Mouse (Mus musculus): ENCODE data around the gene Btbd1.

Gene Btbd1

GRCm38 (mm10) chr7:81777667-81778218, 51.5 kb downstream of the Btbd1 start:
- DNase-seq = no peak

GRCm38 (mm10) chr7:81775325-81775724, 53.9 kb downstream of the Btbd1 start:
- no peak for DNase-seq

GRCm38 (mm10) chr7:81772786-81773539, 56.3 kb downstream of the Btbd1 start:
- DNase-seq = no peak

GRCm38 (mm10) chr7:81763110-81763845, 66.0 kb downstream of the Btbd1 start:
- DNase-seq = peak; percentile 46 to 51

- peak; percentile 91 to 93 for DNase-seq
Observed at GRCm38 (mm10) chr7:81762180-81763109, 66.8 kb downstream of the Btbd1 start, which contains the start of gene Ramac. Gene Ramac, plus strand, starts transcription at chr7:81762925.

GRCm38 (mm10) chr7:81747956-81748355, 81.3 kb downstream of the Btbd1 start:
- no peak for DNase-seq

GRCm38 (mm10) chr7:81744145-81744544, 85.1 kb downstream of the Btbd1 start:
- DNase-seq = peak in 1 of 2 experiments; percentile 26

Data from lung, postnatal 4 days (tissue).